Mouse (Mus musculus) granulocyte monocyte progenitor cell, adult 5-6 weeks (primary cell): ENCODE results near the gene Cfap206. TPM values are rescaled to one million over a fixed set of nuclear protein-coding genes. Genes with fewer than 3 reads are reported as not detected.
"Not testable (repeated sequence)": the region's sequence is repeated elsewhere in the genome, so short reads cannot be mapped to it uniquely, and the experiment has no call there.

ENCODE experiments used
- ATAC-seq: replicated peaks from 2 replicates; pipeline ENCODE4 v1.8.0; 2016; ENCODE audit warnings: mild to moderate bottlenecking, moderate TSS enrichment, inconsistent platforms; ENCODE audit not compliant: poor library complexity, severe bottlenecking
- total RNA-seq, 2 experiments: library from RNA; stranded (forward) in 1 of 2; stranded (reverse) in 1 of 2; fragments of 200-712, 200-1000 nt in 1 of 2; fragments of >200 nt in 1 of 2; fragmentation: Nextera tagmentation in 1 of 2; gene quantifications; 2 replicates each; pipeline ENCODE4 v1.2.3; 2014 to 2017

The Cfap206 gene
- total RNA-seq (2014; fragmentation: Nextera tagmentation) (not detected in 2 replicates), total RNA-seq (2017) (not detected in 2 replicates)

DNA sequence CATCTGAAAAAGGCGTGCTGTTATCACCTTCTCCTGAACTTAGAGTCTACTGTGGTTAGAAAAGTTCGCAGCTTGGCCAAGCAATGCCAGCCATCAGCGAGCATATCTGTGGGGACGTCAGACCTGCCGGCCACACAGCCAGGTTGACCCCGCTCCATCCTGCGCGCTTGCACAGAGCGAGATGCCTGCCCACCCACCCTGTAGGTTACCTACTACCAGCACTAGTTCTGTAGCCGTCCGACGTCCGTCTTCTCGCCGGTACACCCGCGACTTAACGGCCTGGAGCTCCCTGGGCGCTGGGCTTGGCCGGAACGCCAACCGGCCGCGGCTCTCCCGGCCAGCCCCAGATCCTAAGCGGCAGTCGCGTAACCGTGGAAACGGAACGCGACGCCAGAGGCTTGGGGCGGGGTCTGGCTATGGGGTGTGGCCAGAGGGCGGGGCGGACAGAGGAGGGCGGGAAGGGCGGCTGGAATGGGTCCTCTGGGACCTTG is at the start of gene Cfap206:
TSS of gene Cfap206 (minus strand) at position 356 of the 491 bp plus-strand sequence.
- peak; percentile 100 for ATAC-seq

DNA sequence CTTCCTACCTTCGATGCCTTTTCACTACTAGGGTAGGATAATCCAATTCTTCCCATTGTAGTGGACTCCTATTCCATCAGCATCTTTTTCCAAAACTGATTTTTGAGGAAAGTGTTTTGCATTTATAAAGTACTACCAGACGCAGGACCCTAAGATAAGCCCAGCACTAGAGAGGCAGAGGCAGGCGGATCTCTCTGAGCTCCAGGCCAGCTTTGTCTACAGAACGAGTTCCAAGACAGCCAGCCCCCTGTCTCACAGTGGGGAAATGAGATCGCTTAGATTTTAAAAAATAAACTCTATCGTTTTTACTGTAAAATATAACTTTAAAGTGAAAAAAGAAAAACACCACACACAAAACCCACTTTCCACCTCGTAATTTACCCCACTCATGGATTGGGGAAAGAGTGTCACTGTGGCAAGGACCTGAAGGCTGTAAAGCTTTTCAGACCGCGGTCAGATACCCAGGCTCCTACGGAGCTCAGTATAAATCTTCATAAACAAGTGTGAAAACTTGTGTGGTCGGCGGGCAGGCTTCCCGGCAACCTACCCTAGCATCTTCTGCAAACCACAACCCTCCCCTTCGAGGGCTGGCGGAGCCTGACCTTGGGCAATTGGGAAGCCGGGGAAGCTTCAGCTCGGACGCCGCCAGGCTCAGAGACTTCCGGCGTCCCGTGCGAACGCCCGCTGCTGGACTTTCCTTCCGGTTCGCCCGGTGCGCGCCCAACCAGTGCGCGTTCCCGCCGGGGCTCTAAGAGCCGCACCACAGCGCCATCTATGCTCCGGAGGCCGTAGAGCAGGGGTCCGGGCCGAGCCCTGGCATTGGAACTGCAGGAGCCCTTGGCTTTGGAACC is 47.9 kb upstream of the Cfap206 start, which contains the start of gene Smim8:
TSS of gene Smim8 (minus strand) at position 747 of the 851 bp plus-strand sequence.
- peak; percentile 99 for ATAC-seq

DNA sequence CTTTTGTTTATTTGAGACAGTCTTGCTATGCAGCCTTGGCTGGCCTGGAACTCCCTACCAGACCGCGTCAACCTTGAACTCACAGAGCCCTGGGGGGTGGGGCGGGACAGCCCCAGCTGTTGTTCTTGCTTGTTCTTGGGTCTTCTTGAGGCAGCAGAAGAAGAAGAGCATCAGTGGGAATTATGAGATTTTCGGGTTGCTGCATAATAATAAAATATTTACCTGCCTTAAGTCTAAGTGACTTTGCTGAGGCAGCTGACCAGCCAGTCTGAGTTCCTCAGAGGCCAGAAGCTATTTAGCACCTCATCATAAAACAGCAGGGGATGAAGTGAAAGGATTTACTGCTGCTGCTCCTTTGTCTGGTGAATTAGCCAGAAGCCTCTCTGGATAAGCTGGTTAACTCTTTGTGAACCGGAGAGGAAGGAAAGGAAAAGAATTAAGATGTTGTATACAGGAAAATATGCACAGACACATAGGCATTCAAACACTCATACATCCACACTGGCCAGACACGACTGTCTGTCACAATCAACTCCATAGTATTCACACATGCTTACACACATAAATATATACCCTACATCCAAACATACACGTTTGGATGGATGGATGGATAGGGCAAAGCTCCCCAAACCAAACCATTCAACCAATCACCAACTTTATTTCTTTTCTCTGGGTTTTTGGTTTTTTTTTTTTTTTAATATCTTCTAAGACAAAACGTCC is 41.8 kb upstream of the Cfap206 start:
- ATAC-seq, result no peak

GRCm38 (mm10) chr4:34756163-34756562 is 26.2 kb upstream of the Cfap206 start, which contains the start of gene Gm136:
Gene Gm136, minus strand, starts transcription at chr4:34756263.
- no peak for ATAC-seq

- no peak for ATAC-seq
Observed at GRCm38 (mm10) chr4:34749236-34749635, 19.2 kb upstream of the Cfap206 start.

DNA sequence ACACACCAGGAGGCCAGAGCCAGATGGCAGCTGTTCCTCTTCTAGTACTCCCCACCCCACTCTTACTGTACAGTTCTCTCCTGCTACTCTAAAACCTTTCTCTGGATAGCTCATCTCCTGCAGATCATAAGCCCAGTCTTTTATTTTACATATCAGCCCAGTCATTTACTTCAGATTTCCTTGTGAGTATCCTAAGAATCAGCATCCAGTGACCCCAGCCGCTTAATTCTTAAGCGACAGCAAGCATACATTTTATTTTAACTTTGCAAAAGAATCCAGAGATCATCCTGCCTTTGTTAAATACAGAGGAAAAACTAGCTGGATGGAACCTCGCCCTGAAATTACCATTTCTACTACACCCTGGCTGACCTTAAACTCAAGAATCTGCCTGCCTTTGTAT is 4.5 kb upstream of the Cfap206 start:
- no peak for ATAC-seq

- ATAC-seq, result not testable (repeated sequence)
Observed at GRCm38 (mm10) chr4:34733415-34733814, 3.4 kb upstream of the Cfap206 start.

GRCm38 (mm10) chr4:34725710-34726109 is 4.3 kb downstream of the Cfap206 start:
- ATAC-seq, result not testable (repeated sequence)

GRCm38 (mm10) chr4:34724306-34724705 is 5.7 kb downstream of the Cfap206 start:
- no peak for ATAC-seq

DNA sequence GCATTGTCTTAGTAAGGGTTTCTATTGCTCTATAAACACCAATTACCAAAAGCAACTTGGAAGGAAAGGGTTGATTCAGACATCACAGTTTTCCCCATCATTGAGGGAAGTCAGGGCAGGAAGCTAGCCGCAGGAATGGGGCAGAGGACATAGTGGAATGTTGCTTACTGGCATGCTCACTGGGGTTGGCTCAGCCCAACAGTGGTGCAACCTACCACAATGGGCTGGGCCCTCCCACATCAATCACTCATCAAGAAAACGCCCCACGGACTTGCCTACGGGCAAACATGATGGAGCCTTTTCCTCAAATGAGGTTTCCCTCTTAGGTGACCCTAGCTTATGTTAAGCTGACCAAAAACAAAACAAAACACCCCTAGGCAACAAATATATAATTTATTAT is 6.8 kb downstream of the Cfap206 start:
- ATAC-seq, result no peak

DNA sequence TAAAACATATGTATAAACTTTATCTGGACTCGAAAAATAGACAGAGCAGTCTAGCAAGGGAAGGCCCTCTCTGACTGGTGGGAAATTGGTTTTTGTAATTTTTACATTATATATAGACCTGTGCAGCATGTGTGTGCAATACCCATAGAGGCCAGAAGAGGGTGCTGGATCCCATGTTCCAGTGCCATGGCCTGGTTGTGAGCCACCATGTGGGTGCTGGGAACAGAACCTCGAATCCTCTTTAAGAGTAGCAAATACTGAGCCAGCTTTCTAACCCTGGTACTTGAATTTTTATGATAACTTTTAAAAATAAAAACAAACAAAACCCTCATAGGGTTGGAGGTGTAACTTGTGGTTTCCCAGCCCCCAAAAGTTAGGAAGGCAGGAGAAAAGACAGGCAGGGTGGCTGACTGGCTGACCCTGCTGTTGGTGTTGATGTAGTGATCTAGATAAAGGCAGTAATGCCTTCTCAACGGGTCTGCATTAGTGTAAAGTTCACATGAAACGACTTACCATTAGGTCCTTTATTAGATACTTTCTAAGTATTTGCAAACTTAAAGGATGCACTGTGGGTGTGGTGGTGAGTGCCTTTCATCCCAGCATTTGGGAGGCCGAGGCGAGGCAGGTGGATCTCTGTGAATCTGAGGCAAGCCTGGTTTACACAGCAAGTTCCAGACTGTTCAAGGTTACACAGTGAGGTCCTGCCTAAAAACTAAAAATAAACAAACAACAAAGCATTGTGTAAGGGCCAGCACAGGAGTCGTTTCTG is 9.7 kb downstream of the Cfap206 start:
- no peak for ATAC-seq

- no peak for ATAC-seq
Observed at GRCm38 (mm10) chr4:34719421-34719820, 10.6 kb downstream of the Cfap206 start.

DNA sequence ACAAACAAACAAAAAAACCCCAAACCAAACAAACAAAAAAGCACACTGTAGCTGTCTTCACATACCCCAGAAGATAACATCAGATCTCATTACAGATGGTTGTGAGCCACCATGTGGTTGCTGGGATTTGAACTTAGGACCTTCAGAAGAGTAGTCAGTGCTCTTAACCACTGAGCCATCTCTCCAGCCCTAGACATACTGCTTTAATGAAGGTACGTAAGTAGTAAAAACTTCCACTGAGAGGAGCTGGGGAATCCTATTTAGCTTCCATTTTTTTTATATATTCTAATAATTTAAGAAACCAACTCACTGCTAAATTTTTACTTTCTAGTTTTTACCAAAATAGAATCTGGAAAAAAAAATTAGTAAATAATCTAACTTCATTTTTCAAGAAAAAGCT is 14.9 kb downstream of the Cfap206 start:
- ATAC-seq, result no peak

GRCm38 (mm10) chr4:34708127-34708526 is 21.9 kb downstream of the Cfap206 start:
- ATAC-seq, result no peak

- ATAC-seq, result no peak
Observed at GRCm38 (mm10) chr4:34707248-34707647, 22.8 kb downstream of the Cfap206 start.

- ATAC-seq, result no peak
Observed at GRCm38 (mm10) chr4:34703029-34703428, 27.0 kb downstream of the Cfap206 start.

DNA sequence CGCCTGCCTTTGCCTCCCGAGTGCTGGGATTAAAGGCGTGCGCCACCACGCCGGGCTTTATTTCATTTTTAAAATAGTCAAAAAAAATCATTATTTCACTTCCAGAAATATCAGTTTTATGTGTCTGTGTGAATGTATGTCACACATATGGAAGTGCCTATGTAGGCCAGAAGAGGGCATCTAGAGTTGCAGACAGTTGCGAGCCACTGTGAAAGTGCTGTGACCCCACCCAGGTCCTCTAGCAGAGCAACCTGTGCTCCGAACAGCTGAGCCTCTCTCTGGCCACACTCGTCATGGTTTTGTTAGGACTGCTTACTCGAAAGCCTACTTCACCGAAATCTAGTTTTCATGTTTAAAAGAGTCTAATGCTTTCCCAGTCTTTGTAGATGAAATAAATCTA is 27.8 kb downstream of the Cfap206 start:
- ATAC-seq, result no peak

DNA sequence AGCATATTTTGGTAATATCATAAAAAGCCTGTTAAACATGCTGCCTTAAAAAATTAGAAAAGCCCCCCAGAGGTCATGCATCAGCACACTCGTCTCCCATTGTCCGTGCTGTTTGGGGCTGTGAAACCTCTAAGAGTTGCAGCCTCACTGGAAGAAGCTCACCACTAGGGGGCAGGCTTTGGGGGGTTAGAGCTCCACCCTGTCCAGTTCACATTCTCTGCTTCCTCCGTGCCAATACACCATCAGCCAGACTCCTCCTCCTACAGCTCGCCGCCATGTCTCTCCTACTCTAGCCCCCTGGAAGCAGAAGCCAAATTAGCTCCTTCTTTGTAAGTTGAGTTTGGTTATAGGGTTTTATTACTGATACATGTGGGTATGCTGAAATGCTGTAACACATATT is 28.5 kb downstream of the Cfap206 start:
- peak; percentile 88 for ATAC-seq

DNA sequence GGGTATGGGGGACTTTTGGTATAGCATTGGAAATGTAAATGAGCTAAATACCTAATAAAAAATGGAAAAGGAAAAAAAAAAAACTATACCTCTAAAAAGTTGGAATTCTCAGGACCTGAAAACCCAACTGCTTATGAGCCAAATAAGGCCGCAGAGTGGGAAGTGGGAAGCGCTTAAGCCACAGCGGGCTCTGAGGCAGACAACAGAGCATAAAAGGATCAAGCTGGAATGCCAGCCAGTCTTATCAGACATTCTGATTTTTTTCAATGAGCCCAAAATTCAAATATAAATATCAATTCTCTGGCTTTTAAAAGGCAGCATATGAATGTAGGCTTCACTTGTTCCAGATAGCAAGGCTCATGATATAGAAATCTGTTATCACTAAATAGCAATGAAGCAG is 42.0 kb downstream of the Cfap206 start:
- ATAC-seq, result no peak

DNA sequence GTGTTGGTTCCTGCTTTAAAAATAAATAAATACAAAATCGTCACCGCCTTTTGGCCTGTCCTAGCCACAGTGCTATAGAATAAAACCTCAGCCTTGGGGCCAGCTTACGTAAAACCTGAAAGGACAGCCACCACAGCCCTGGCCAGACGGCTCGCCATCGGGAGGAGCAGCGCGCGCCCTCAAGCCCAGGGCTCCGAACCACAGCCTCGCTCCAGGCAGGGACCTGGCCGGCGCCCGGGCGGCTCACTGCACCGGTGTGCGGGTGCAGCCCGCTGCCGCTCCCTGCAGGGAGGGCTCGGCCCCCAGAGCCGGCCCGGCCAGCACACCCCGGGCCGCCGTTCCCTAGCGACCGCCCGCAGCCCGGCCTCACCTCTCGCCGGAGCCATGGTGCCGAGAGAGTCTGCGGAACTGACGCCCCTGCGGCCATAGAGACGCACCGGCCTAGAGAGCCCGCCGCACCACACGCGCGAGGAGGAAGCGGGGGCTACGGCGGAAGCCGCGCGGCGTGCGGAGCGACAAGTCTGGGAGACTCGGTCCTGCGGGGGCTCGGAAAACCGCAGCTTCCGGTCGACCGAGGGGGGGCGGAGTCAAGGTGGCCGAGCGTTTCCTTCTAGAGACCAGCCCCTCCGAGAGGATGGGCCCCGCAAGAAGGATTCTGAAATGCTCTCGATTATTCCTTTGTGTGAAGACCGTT is 43.0 kb downstream of the Cfap206 start, which contains the start of gene Slc35a1:
TSS of gene Slc35a1 (minus strand) at position 565 of the 694 bp plus-strand sequence.
- peak; percentile 99 for ATAC-seq
